Mouse (Mus musculus) heart, embryonic 16.5 days (tissue): ENCODE results near the gene Utf1. TPM values are rescaled to one million over a fixed set of nuclear protein-coding genes. Genes with fewer than 3 reads are reported as not detected.

ENCODE experiments used
- ATAC-seq: fragments of 200-750 bp; cut with Nextera tagmentation; replicated peaks from 2 replicates; pipeline ENCODE4 v1.8.0; 2017; ENCODE audit warnings: moderate number of reproducible peaks; ENCODE audit not compliant: insufficient read depth, low FRiP score; ENCODE audit errors: extremely low read depth
- H3K27ac ChIP-seq: fragments of 300-500 bp; sonication (generic); 2 replicates; pipeline ENCODE4 v1.5.1; 2014; ENCODE audit warnings: mild to moderate bottlenecking, low read length, control low read depth, moderate library complexity
- H3K27me3 ChIP-seq: fragments of 300-500 bp; sonication (generic); 2 replicates; pipeline ENCODE4 v1.6.1; 2014; ENCODE audit warnings: low read length, mixed read lengths; ENCODE audit not compliant: control insufficient read depth, insufficient read depth
- H3K36me3 ChIP-seq: fragments of 300-500 bp; sonication (generic); 2 replicates; pipeline ENCODE4 v1.6.1; 2014; ENCODE audit not compliant: control insufficient read depth, insufficient read depth
- H3K4me1 ChIP-seq: fragments of 300-500 bp; sonication (generic); 2 replicates; pipeline ENCODE4 v1.6.1; 2014; ENCODE audit warnings: low read length, mixed read lengths; ENCODE audit not compliant: control insufficient read depth, insufficient read depth
- H3K4me2 ChIP-seq: fragments of 300-500 bp; sonication (generic); 2 replicates; pipeline ENCODE4 v1.6.1; 2014; ENCODE audit warnings: low read depth, mild to moderate bottlenecking, control low read depth, low read length
- H3K4me3 ChIP-seq: fragments of 300-500 bp; sonication (generic); 2 replicates; pipeline ENCODE4 v1.5.1; 2014; ENCODE audit warnings: mild to moderate bottlenecking, control low read depth, low read length
- H3K9ac ChIP-seq: fragments of 300-500 bp; sonication (generic); 2 replicates; pipeline ENCODE4 v1.6.1; 2014; ENCODE audit warnings: low read length, control low read depth
- H3K9me3 ChIP-seq: fragments of 300-500 bp; sonication (generic); replicated peaks from 2 replicates; pipeline ENCODE4 v1.6.1; 2016; ENCODE audit warnings: low read length; ENCODE audit not compliant: control insufficient read depth
- WGBS: fragments of 180-500 bp; shearing (Covaris S2); extraction: QIAGEN DNeasy Blood & Tissue Kit; methylation state at CpG from one replicate; pipeline ENCODE4 v1.1.7; 2014; 5-methylcytosine and 5-hydroxymethylcytosine counted together
- polyA plus RNA-seq: library from polyadenylated mRNA; unstranded; fragments of >200 nt; fragmentation: Nextera tagmentation; extraction: Ambion mirVana; gene quantifications from 2 replicates; pipeline ENCODE4 v1.2.1, GENCODE M21; 2015

Gene Utf1
- polyA plus RNA-seq, 1 experiment from 2014 or later: 2.0 TPM

DNA sequence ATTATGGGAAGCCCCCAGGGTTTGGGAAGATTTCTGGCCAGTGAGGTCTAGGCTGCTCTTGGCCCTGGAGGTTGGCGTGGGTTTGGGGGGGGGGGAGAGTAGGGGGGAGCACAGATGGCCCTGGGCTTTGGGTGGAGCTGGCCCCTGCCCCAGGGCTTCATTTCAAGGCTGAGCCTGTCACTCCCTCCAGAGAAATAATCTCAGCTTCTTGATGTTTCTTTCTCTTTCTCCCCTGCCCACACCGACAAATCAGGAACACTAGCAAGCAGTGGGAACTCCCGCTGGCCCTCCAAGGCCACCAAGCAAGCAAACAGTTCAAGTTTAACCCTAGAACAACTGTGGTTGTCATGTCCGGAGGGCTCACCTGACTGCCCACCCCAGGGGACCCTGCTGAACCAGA, 20.2 kb downstream of the Utf1 start:
- H3K36me3 ChIP-seq: no peaks in the 10 kb centered on the region
- H3K27me3 ChIP-seq: peaks cover 11% of the 10 kb centered on the region
- no peaks in the 10 kb centered on the region for H3K9me3 ChIP-seq
- H3K4me1 ChIP-seq: no peaks in the 10 kb centered on the region
- H3K4me3 ChIP-seq: no peak overlapping the region
- ATAC-seq: no peak
- H3K27ac ChIP-seq: no peak overlapping the region
- no peak overlapping the region for H3K4me2 ChIP-seq
- H3K9ac ChIP-seq: no peak overlapping the region
- WGBS: 48% methylated on average over 4 of the region's 4 CpGs

GRCm38 (mm10) chr7:139967175-139967574, 23.6 kb downstream of the Utf1 start:
- Histone ChIP-seq H3K4me2 (no peak overlapping the region), H3K9me3 (no peaks in the 10 kb centered on the region), H3K36me3 (no peaks in the 10 kb centered on the region), H3K27ac (no peak overlapping the region), H3K4me3 (no peak overlapping the region), H3K27me3 (peaks cover 8% of the 10 kb centered on the region), H3K4me1 (no peaks in the 10 kb centered on the region), H3K9ac (no peak overlapping the region)
- no peak for ATAC-seq
- 20% methylated on average over 4 of the region's 4 CpGs for WGBS

GRCm38 (mm10) chr7:139968428-139968827, 24.8 kb downstream of the Utf1 start:
- ATAC-seq: no peak
- no peaks in the 10 kb centered on the region for H3K4me1 ChIP-seq
- no peak overlapping the region for H3K4me3 ChIP-seq
- no peaks in the 10 kb centered on the region for H3K9me3 ChIP-seq
- H3K36me3 ChIP-seq: no peaks in the 10 kb centered on the region
- H3K27me3 ChIP-seq: peaks cover 8% of the 10 kb centered on the region
- no peak overlapping the region for H3K27ac ChIP-seq
- no peak overlapping the region for H3K4me2 ChIP-seq
- H3K9ac ChIP-seq: no peak overlapping the region
- 55% methylated on average over 5 of the region's 5 CpGs for WGBS

GRCm38 (mm10) chr7:139969348-139970130, 25.9 kb downstream of the Utf1 start:
- Histone ChIP-seq H3K4me1 (no peaks in the 10 kb centered on the region), H3K36me3 (no peaks in the 10 kb centered on the region), H3K27me3 (peaks cover 8% of the 10 kb centered on the region), H3K9me3 (no peaks in the 10 kb centered on the region), H3K4me2 (no peak overlapping the region), H3K27ac (no peak overlapping the region), H3K9ac (no peak overlapping the region), H3K4me3 (no peak overlapping the region)
- WGBS: 46% methylated on average over 10 of the region's 10 CpGs
- ATAC-seq: no peak

- no peak for ATAC-seq
- Histone ChIP-seq H3K4me1 (no peaks in the 10 kb centered on the region), H3K27me3 (peaks cover 8% of the 10 kb centered on the region), H3K9me3 (no peaks in the 10 kb centered on the region), H3K4me2 (no peak overlapping the region), H3K9ac (no peak overlapping the region), H3K27ac (no peak overlapping the region), H3K4me3 (no peak overlapping the region), H3K36me3 (no peaks in the 10 kb centered on the region)
- 85% methylated on average over 10 of the region's 10 CpGs for whole genome bisulfite sequencing
Observed at GRCm38 (mm10) chr7:139970216-139970919, 26.8 kb downstream of the Utf1 start.

GRCm38 (mm10) chr7:139970979-139971378, 27.4 kb downstream of the Utf1 start:
- no peak overlapping the region for H3K9ac ChIP-seq
- no peaks in the 10 kb centered on the region for H3K4me1 ChIP-seq
- no peaks in the 10 kb centered on the region for H3K36me3 ChIP-seq
- ATAC-seq: no peak
- H3K9me3 ChIP-seq: no peaks in the 10 kb centered on the region
- H3K4me3 ChIP-seq: no peak overlapping the region
- no peak overlapping the region for H3K27ac ChIP-seq
- peaks cover 8% of the 10 kb centered on the region for H3K27me3 ChIP-seq
- 72% methylated on average over 5 of the region's 5 CpGs for WGBS
- no peak overlapping the region for H3K4me2 ChIP-seq

DNA sequence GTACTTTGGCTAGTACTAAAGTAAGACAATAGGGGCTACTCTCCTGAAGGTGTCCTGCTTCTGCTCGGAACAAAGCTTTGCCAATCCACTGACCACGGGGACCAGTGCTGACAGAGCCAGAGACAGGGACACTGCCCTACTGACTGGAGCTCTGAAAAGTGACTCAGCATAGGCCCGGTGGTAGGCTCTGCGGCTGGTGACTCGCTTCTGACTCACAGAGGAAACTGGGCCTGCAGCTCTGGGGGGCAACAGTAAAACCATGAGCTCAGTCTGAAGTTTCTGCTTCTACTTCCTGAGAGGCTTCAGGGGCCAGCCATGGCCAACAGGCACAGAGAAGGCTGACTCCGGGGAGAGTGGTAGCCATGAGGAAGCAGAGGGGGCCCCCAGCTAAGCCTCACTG, 27.8 kb downstream of the Utf1 start:
- ATAC-seq: no peak
- no peak overlapping the region for H3K27ac ChIP-seq
- H3K27me3 ChIP-seq: peaks cover 10% of the 10 kb centered on the region
- H3K9me3 ChIP-seq: no peaks in the 10 kb centered on the region
- 37% methylated on average over 6 of the region's 6 CpGs for WGBS
- no peak overlapping the region for H3K9ac ChIP-seq
- H3K4me1 ChIP-seq: no peaks in the 10 kb centered on the region
- no peak overlapping the region for H3K4me3 ChIP-seq
- H3K36me3 ChIP-seq: no peaks in the 10 kb centered on the region
- H3K4me2 ChIP-seq: no peak overlapping the region

DNA sequence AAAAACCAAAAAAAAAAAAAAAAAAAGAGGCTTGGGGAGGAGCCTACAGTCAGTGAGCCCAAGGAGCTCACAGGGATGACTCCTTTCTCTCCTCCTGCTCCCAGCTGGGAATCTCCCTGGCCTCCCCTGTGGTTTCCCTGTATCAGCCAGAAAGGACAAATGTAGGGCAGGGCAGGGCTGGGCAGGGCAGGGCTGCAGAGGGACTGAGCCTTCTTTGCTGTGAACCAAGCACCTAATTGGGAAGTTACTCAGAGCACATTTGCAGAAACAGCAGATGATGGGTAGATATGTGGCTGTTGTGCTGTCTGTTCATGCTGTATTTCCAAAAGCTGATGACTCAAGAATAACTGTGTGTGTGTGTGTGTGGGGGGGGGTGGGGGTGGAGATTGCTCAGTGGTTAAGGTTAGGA, 29.3 kb downstream of the Utf1 start:
- Histone ChIP-seq H3K4me3 (no peak overlapping the region), H3K27ac (no peak overlapping the region), H3K27me3 (peaks cover 7% of the 10 kb centered on the region), H3K9ac (no peak overlapping the region), H3K9me3 (no peaks in the 10 kb centered on the region), H3K4me1 (no peaks in the 10 kb centered on the region), H3K36me3 (no peaks in the 10 kb centered on the region), H3K4me2 (no peak overlapping the region)
- ATAC-seq: no peak

GRCm38 (mm10) chr7:139974307-139974706, 30.7 kb downstream of the Utf1 start:
- H3K36me3 ChIP-seq: no peaks in the 10 kb centered on the region
- no peaks in the 10 kb centered on the region for H3K9me3 ChIP-seq
- peaks cover 3% of the 10 kb centered on the region; the same call in 1 of the 2 replicates for H3K27me3 ChIP-seq
- H3K9ac ChIP-seq: no peak overlapping the region
- ATAC-seq: no peak
- H3K4me2 ChIP-seq: no peak overlapping the region
- 70% methylated on average over 10 of the region's 10 CpGs for WGBS
- H3K4me3 ChIP-seq: no peak overlapping the region
- H3K27ac ChIP-seq: no peak overlapping the region; the same call in 1 of the 2 replicates
- peaks cover 4% of the 10 kb centered on the region; the same call in 1 of the 2 replicates for H3K4me1 ChIP-seq
